Mouse (Mus musculus): Measurements from ENCODE around the gene Abhd14b. TPM values are rescaled to one million over a fixed set of nuclear protein-coding genes. Genes with fewer than 3 reads are reported as not detected.
"Not testable (repeated sequence)": the region's sequence is repeated elsewhere in the genome, so short reads cannot be mapped to it uniquely, and the experiment has no call there.

The Abhd14b gene
- total RNA-seq, 2 experiments from 2014 or later: 8.5 to 8.6 TPM

- DNase-seq: peak; percentile 84 to 86
Observed at GRCm38 (mm10) chr9:106476002-106476923, 29.0 kb downstream of the Abhd14b start.

- DNase-seq: peak; percentile 98 to 100
Observed at GRCm38 (mm10) chr9:106476924-106477484, 29.7 kb downstream of the Abhd14b start, which contains the start of gene Parp3. Gene Parp3 (minus strand): TSS chr9:106476949.

- no peak for DNase-seq
Observed at GRCm38 (mm10) chr9:106477649-106478048, 30.4 kb downstream of the Abhd14b start.

GRCm38 (mm10) chr9:106478101-106478500 lies 30.8 kb downstream of the Abhd14b start:
- DNase-seq: no peak

- DNase-seq: no peak
Observed at GRCm38 (mm10) chr9:106480541-106480940, 33.3 kb downstream of the Abhd14b start.

GRCm38 (mm10) chr9:106481075-106481474 lies 33.8 kb downstream of the Abhd14b start:
- no peak for DNase-seq

- DNase-seq: no peak
Observed at GRCm38 (mm10) chr9:106481676-106482075, 34.4 kb downstream of the Abhd14b start.

GRCm38 (mm10) chr9:106482578-106483115 lies 35.4 kb downstream of the Abhd14b start:
- no peak for DNase-seq

GRCm38 (mm10) chr9:106483136-106483535 lies 35.9 kb downstream of the Abhd14b start:
- no peak for DNase-seq

GRCm38 (mm10) chr9:106483606-106484005 lies 36.3 kb downstream of the Abhd14b start:
- DNase-seq: no peak

- DNase-seq: no peak
Observed at GRCm38 (mm10) chr9:106485076-106485475, 37.8 kb downstream of the Abhd14b start.

- DNase-seq: not testable (repeated sequence)
Observed at GRCm38 (mm10) chr9:106487602-106488001, 40.3 kb downstream of the Abhd14b start.

- DNase-seq: no peak
Observed at GRCm38 (mm10) chr9:106499667-106500066, 52.4 kb downstream of the Abhd14b start, which contains the start of gene Iqcf1. Gene Iqcf1 (plus strand): TSS chr9:106499967.

GRCm38 (mm10) chr9:106501846-106502245 lies 54.6 kb downstream of the Abhd14b start:
- no peak for DNase-seq

Other genes with a start within 250 kb of the Abhd14b start
- 10 to 100 TPM; 11.8 to 15.0 TPM for gene Ppm1m, start 247.7 kb upstream of the Abhd14b start, total RNA-seq (2021)
- 100 to 1,000 TPM; 229 to 242 TPM for gene Twf2, start 244.4 kb upstream of the Abhd14b start, total RNA-seq (2021)
- 1 to 10 TPM in 1 of 2 experiments, under 1 TPM in 1; 0.45 to 1.3 TPM for gene Tlr9, start 224.9 kb upstream of the Abhd14b start, total RNA-seq (2021)
- gene Alas1, start 198.8 kb upstream of the Abhd14b start, total RNA-seq (2021): 100 to 1,000 TPM; 345 to 482 TPM
- gene Poc1a, start 166.4 kb upstream of the Abhd14b start, total RNA-seq (2021): 1 to 10 TPM; 4.0 to 4.2 TPM
- 10 to 100 TPM; 45.5 to 46.2 TPM for gene Dusp7, start 78.8 kb upstream of the Abhd14b start, total RNA-seq (2021)
- gene Rpl29, start 18.0 kb upstream of the Abhd14b start, total RNA-seq (2021): 100 to 1,000 TPM; 272 to 273 TPM
- 10 to 100 TPM; 26.1 to 26.8 TPM for gene Acy1, start 9.1 kb upstream of the Abhd14b start, total RNA-seq (2021)
- 10 to 100 TPM; 19.0 to 19.6 TPM for gene Abhd14a, start 219 bp downstream of the Abhd14b start, total RNA-seq (2021)
- 10 to 100 TPM; 61.1 to 63.2 TPM for gene Pcbp4, start 5.8 kb downstream of the Abhd14b start, total RNA-seq (2021)
- gene Gpr62, start 18.5 kb downstream of the Abhd14b start, total RNA-seq (2021): not detected
- 10 to 100 TPM; 21.3 to 26.3 TPM for gene Rrp9, start 28.5 kb downstream of the Abhd14b start, total RNA-seq (2021)
- gene Parp3, start 29.5 kb downstream of the Abhd14b start, total RNA-seq (2021): 10 to 100 TPM; 33.7 to 38.2 TPM
- gene Iqcf1, start 52.5 kb downstream of the Abhd14b start, total RNA-seq (2021): not detected
- not detected for gene Iqcf5, start 67.1 kb downstream of the Abhd14b start, total RNA-seq (2021)
- not detected for gene Iqcf3, start 114.2 kb downstream of the Abhd14b start, total RNA-seq (2021)
- not detected for gene Iqcf4, start 123.5 kb downstream of the Abhd14b start, total RNA-seq (2021)
- not detected for gene Iqcf6, start 179.1 kb downstream of the Abhd14b start, total RNA-seq (2021)
- not detected for gene Grm2, start 208.6 kb downstream of the Abhd14b start, total RNA-seq (2021)
- gene Tex264, start 238.5 kb downstream of the Abhd14b start, total RNA-seq (2021): 10 to 100 TPM; 42.2 to 45.6 TPM

Measured in heart, adult 18-20 months (tissue).